Mouse (Mus musculus): ENCODE measurements around the gene Gm3043.
"Not testable (repeated sequence)": the region's sequence is repeated elsewhere in the genome, so short reads cannot be mapped to it uniquely, and the experiment has no call there.

Gm3043 gene

GRCm38 (mm10) chr14:3688483-3688882 is at the start of gene Gm3043:
Gene Gm3043 (plus strand): TSS chr14:3688783.
- DNase-seq (ENCODE audit: low read depth, low spot score): not testable (repeated sequence)

GRCm38 (mm10) chr14:3651730-3652129 is 36.9 kb upstream of the Gm3043 start, which contains the start of gene Gm3020:
Gene Gm3020 (plus strand): TSS chr14:3652030.
- DNase-seq (ENCODE audit: low read depth, low spot score): not testable (repeated sequence)

Measured in ES-CJ7 (cell line).